Mouse (Mus musculus): ENCODE results near the gene Cyp2b19.

DNA sequence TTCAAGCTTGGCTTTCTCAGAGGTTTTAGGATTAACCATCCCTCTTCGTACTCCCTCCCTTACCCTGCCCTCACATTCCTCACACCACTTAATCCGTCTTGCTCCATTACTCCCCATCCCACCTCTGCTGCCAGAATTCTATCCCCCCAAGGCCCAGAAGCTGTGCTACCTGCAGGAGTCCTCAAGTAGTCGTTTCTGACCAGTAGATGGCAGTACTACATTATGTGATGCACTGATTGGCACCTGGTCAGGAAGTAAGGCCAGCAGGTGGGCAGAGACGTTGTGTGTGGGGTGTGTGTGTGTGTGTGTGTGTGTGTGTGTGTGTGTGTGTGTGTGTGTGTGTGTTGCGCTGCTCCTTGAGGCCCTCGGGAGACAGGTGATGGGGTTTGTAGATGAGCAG is 18.9 kb downstream of the Cyp2b19 start:
- no peak for TF ChIP-seq EP300 (optimal IDR thresholded peaks at IDR 0.05)
- peak; percentile 81 for TF ChIP-seq CTCF (IDR thresholded peaks at IDR 0.05; ENCODE audit: low read depth)
